In genomic region chr17:17843534-17844261, GRCm38 (mm10) we compare ENCODE assay signal across 12 mouse cellular contexts. TPM values are rescaled to one million over a fixed set of nuclear protein-coding genes. Genes with fewer than 3 reads are reported as not detected.
DNase-seq lines count a peak whose midpoint lies in the region; ATAC-seq and TF ChIP-seq lines count a peak whose summit lies in the region.
"Had no signal": no experiment of that assay in that cellular context is flagged by ENCODE, and none has a peak within 500 bp of the region (broad histone marks: within the 10 kb centered on the region; RNA-seq: fewer than 3 reads in every experiment).

No protein-coding gene starts in this region.

- H3K36me3 ChIP-seq in kidney, embryonic 15.5 days: peaks cover 40% of the 10 kb centered on the region
- H3K36me3 ChIP-seq in ES-E14 (ENCODE audit: control insufficient read depth, insufficient read depth, low read length, poor library complexity, severe bottlenecking): peaks cover 3% of the 10 kb centered on the region; the same call in 1 of the 2 replicates
- H3K36me3 ChIP-seq in forebrain, embryonic 14.5 days (ENCODE audit: control insufficient read depth, insufficient read depth, low read length): peaks cover 25% of the 10 kb centered on the region
- H3K36me3 ChIP-seq in midbrain, embryonic 13.5 days: peaks cover 18% of the 10 kb centered on the region

- no peaks in the 10 kb centered on the region for H3K9me3 ChIP-seq in kidney, embryonic 15.5 days (replicated peaks)
- no peaks in the 10 kb centered on the region for H3K9me3 ChIP-seq in ES-E14 (ENCODE audit: control insufficient read depth, insufficient read depth, low read depth, low read length)
- H3K9me3 ChIP-seq in forebrain, embryonic 14.5 days (replicated peaks; ENCODE audit: control insufficient read depth, low read length): no peaks in the 10 kb centered on the region
- no peaks in the 10 kb centered on the region for H3K9me3 ChIP-seq in midbrain, embryonic 13.5 days
- H3K9me3 ChIP-seq: heart, embryonic 13.5 days had no signal

- no peak for DNase-seq in kidney, adult 8-10 months
- no peak for DNase-seq in ES-E14 (ENCODE audit: low read depth, low spot score)
- DNase-seq in forebrain, embryonic 14.5 days (ENCODE audit: low spot score): no peak
- no peak for DNase-seq in urinary bladder, adult 18-20 months (ENCODE audit: low spot score in 2 of 2)
- no peak for DNase-seq in left cerebral cortex, adult 9 months (ENCODE audit: low spot score in 2 of 2)

- in situ Hi-C loops in ES-E14 (cut with MboI; ENCODE audit: low sequenced_read_pairs in 2 of 2, unreplicated experiment in 2 of 2): no loop called here

- WGBS in kidney, embryonic 15.5 days: 75% methylated on average over 27 of the region's 27 CpGs
- WGBS in forebrain, embryonic 14.5 days: 75% methylated on average over 27 of the region's 27 CpGs
- 81% methylated on average over 27 of the region's 27 CpGs for WGBS in midbrain, embryonic 13.5 days

- H3K4me1 ChIP-seq in kidney, embryonic 15.5 days: peaks cover 7% of the 10 kb centered on the region; the same call in 1 of the 2 replicates
- H3K4me1 ChIP-seq in ES-E14 (ENCODE audit: control insufficient read depth in 2 of 2, insufficient read depth in 2 of 2, low read length in 2 of 2, poor library complexity in 1 of 2): peaks cover 0 to 5% of the 10 kb centered on the region in 2 experiments; a peak in 2 of 4 replicates
- H3K4me1 ChIP-seq in forebrain, embryonic 14.5 days (ENCODE audit: control insufficient read depth, insufficient read depth, low read length): peaks cover 3% of the 10 kb centered on the region
- H3K4me1 ChIP-seq in midbrain, embryonic 13.5 days (replicated peaks): peaks cover 10% of the 10 kb centered on the region

- no peak overlapping the region for H3K27ac ChIP-seq in kidney, embryonic 15.5 days
- H3K27ac ChIP-seq in ES-E14 (ENCODE audit: insufficient read depth, low read depth, low read length, poor library complexity, severe bottlenecking): no peak overlapping the region
- H3K27ac ChIP-seq in forebrain, embryonic 14.5 days (ENCODE audit: low read depth, low read length): no peak overlapping the region
- H3K27ac ChIP-seq in midbrain, embryonic 13.5 days: no peak overlapping the region
- H3K27ac ChIP-seq: heart, embryonic 13.5 days had no signal

- no peak overlapping the region for H3K9ac ChIP-seq in kidney, embryonic 15.5 days
- no peak overlapping the region for H3K9ac ChIP-seq in ES-E14 (ENCODE audit: insufficient read depth, low read depth, low read length, poor library complexity, severe bottlenecking)
- no peak overlapping the region for H3K9ac ChIP-seq in forebrain, embryonic 14.5 days (ENCODE audit: low read length)
- no peak overlapping the region for H3K9ac ChIP-seq in midbrain, embryonic 13.5 days (replicated peaks)
- H3K9ac ChIP-seq: heart, embryonic 13.5 days had no signal

- H3K4me2 ChIP-seq in kidney, embryonic 15.5 days: no peak overlapping the region
- no peak overlapping the region for H3K4me2 ChIP-seq in forebrain, embryonic 14.5 days (ENCODE audit: low read length)
- no peak overlapping the region for H3K4me2 ChIP-seq in midbrain, embryonic 13.5 days (replicated peaks)
- H3K4me2 ChIP-seq: heart, embryonic 13.5 days had no signal

- ATAC-seq in kidney, embryonic 15.5 days (replicated peaks; ENCODE audit: low FRiP score): peak; percentile 37; the same call in 1 of the 2 replicates
- ATAC-seq in forebrain, embryonic 14.5 days: peak; percentile 54
- peak; percentile 62 for ATAC-seq in midbrain, embryonic 13.5 days
- ATAC-seq in inflammation-experienced regulatory T-cells, adult 6 months: no peak

- no peaks in the 10 kb centered on the region for H3K27me3 ChIP-seq in kidney, embryonic 15.5 days
- H3K27me3 ChIP-seq in forebrain, embryonic 14.5 days (replicated peaks; ENCODE audit: control insufficient read depth, insufficient read depth, low read length): no peaks in the 10 kb centered on the region
- no peaks in the 10 kb centered on the region for H3K27me3 ChIP-seq in midbrain, embryonic 13.5 days
- H3K27me3 ChIP-seq: heart, embryonic 13.5 days had no signal

- H3K4me3 ChIP-seq in kidney, embryonic 15.5 days (replicated peaks): no peak overlapping the region
- H3K4me3 ChIP-seq in ES-E14 (ENCODE audit: insufficient read depth in 1 of 2, low read depth in 1 of 2, low read length in 2 of 2, poor library complexity in 1 of 2, severe bottlenecking in 1 of 2): peak overlapping the region; percentile 22 to 35; a peak in 3 of 4 replicates
- H3K4me3 ChIP-seq in forebrain, embryonic 14.5 days (ENCODE audit: low read depth, low read length): no peak overlapping the region
- no peak overlapping the region for H3K4me3 ChIP-seq in midbrain, embryonic 13.5 days (replicated peaks)
- H3K4me3 ChIP-seq: heart, embryonic 13.5 days had no signal

TF ChIP-seq in ES-E14, 5 proteins besides CTCF, POLR2A, EP300 and RAD21:
- TF ChIP-seq ZNF384 (IDR thresholded peaks at IDR 0.05; ENCODE audit: low read depth, low read length) (no peak), ZC3H11A (IDR thresholded peaks at IDR 0.05; ENCODE audit: borderline replicate concordance, low read depth, low read length) (no peak), MAFK (IDR thresholded peaks at IDR 0.05; ENCODE audit: insufficient read depth, low read depth, low read length) (no peak), HCFC1 (IDR thresholded peaks at IDR 0.05; ENCODE audit: borderline replicate concordance, insufficient read depth, low read length) (no peak), CHD2 (IDR thresholded peaks at IDR 0.05; ENCODE audit: low read depth, low read length) (no peak)

RNA-seq across cellular contexts. Expression of gene Has1, which starts 11.3 kb away (rescaled TPM):
- polyA plus RNA-seq in kidney, embryonic 15.5 days (2015; fragmentation: Nextera tagmentation; extraction: Ambion mirVana): 0.88 and 1.1 TPM in 2 replicates
- total RNA-seq in ES-E14 (2012; rRNA removed): 0.22 and 0.37 TPM in 2 replicates
- 0.39 and 0.53 TPM in 2 replicates for polyA plus RNA-seq in forebrain, embryonic 14.5 days (2014; fragmentation: Nextera tagmentation; extraction: Ambion mirVana)
- 0.88 and 1.1 TPM in 2 replicates for polyA plus RNA-seq in midbrain, embryonic 13.5 days (2015; fragmentation: Nextera tagmentation; extraction: Ambion mirVana)
- under 1 TPM in 1 of 3 experiments, not detected in 2; 0.12 TPM for polyA plus RNA-seq in inflammation-experienced regulatory T-cells, adult 6 months (2017; shearing (Covaris generic))
- total RNA-seq: MEL had no signal

RNA-seq across cellular contexts. Expression of gene Spaca6, which starts 16.7 kb away (rescaled TPM):
- polyA plus RNA-seq in kidney, embryonic 15.5 days (2015; fragmentation: Nextera tagmentation; extraction: Ambion mirVana): 37.3 and 37.7 TPM in 2 replicates
- total RNA-seq in ES-E14 (2012; rRNA removed): 12.7 and 16.6 TPM in 2 replicates
- polyA plus RNA-seq in forebrain, embryonic 14.5 days (2014; fragmentation: Nextera tagmentation; extraction: Ambion mirVana): 5.6 and 10.9 TPM in 2 replicates
- polyA plus RNA-seq in midbrain, embryonic 13.5 days (2015; fragmentation: Nextera tagmentation; extraction: Ambion mirVana): 39.4 and 41.2 TPM in 2 replicates
- 10 to 100 TPM in 2 of 3 experiments, 1 to 10 TPM in 1; 2.4 to 13.5 (median 12.6) TPM for polyA plus RNA-seq in inflammation-experienced regulatory T-cells, adult 6 months (2017; shearing (Covaris generic))

RNA-seq across cellular contexts. Expression of gene Fpr1, which starts 40.0 kb away (rescaled TPM):
- polyA plus RNA-seq in kidney, embryonic 15.5 days (2015; fragmentation: Nextera tagmentation; extraction: Ambion mirVana): 0.32 and 0.73 TPM in 2 replicates
- not detected in 2 replicates for total RNA-seq in ES-E14 (2012; rRNA removed)
- not detected in 2 replicates for polyA plus RNA-seq in forebrain, embryonic 14.5 days (2014; fragmentation: Nextera tagmentation; extraction: Ambion mirVana)
- polyA plus RNA-seq in midbrain, embryonic 13.5 days (2015; fragmentation: Nextera tagmentation; extraction: Ambion mirVana): 0.16 TPM in 1 of 2 replicates, not detected in the other
- under 1 TPM in 1 of 3 experiments, not detected in 2; 0.72 TPM for polyA plus RNA-seq in inflammation-experienced regulatory T-cells, adult 6 months (2017; shearing (Covaris generic))
- total RNA-seq: left cerebral cortex, postnatal 10 days; MEL had no signal

RNA-seq across cellular contexts. Expression of gene Fpr2, which starts 43.9 kb away (rescaled TPM):
- 0.60 and 0.73 TPM in 2 replicates for polyA plus RNA-seq in kidney, embryonic 15.5 days (2015; fragmentation: Nextera tagmentation; extraction: Ambion mirVana)
- not detected in 2 replicates for total RNA-seq in ES-E14 (2012; rRNA removed)
- polyA plus RNA-seq in forebrain, embryonic 14.5 days (2014; fragmentation: Nextera tagmentation; extraction: Ambion mirVana): not detected in 2 replicates
- not detected in 2 replicates for polyA plus RNA-seq in midbrain, embryonic 13.5 days (2015; fragmentation: Nextera tagmentation; extraction: Ambion mirVana)
- under 1 TPM in 2 of 3 experiments, not detected in 1; 0.34 to 0.64 TPM for polyA plus RNA-seq in inflammation-experienced regulatory T-cells, adult 6 months (2017; shearing (Covaris generic))
- total RNA-seq: left cerebral cortex, postnatal 10 days; MEL had no signal
- polyA plus RNA-seq: heart, embryonic 13.5 days had no signal

RNA-seq across cellular contexts. Expression of gene Fpr3, which starts 44.0 kb away (rescaled TPM):
- polyA plus RNA-seq in kidney, embryonic 15.5 days (2015; fragmentation: Nextera tagmentation; extraction: Ambion mirVana): not detected in 2 replicates
- total RNA-seq in ES-E14 (2012; rRNA removed): not detected in 2 replicates
- not detected in 2 replicates for polyA plus RNA-seq in forebrain, embryonic 14.5 days (2014; fragmentation: Nextera tagmentation; extraction: Ambion mirVana)
- not detected in 2 replicates for polyA plus RNA-seq in midbrain, embryonic 13.5 days (2015; fragmentation: Nextera tagmentation; extraction: Ambion mirVana)
- polyA plus RNA-seq in inflammation-experienced regulatory T-cells, adult 6 months (2017; shearing (Covaris generic)): not detected
- total RNA-seq: left cerebral cortex, postnatal 10 days; MEL had no signal
- polyA plus RNA-seq: heart, embryonic 13.5 days; spleen, adult 2 months had no signal

Comparison
In these comparisons a context has a peak if more than half of its experiments do, and no peak if none do; other contexts are left out.
1. H3K4me3 ChIP-seq: peak in ES-E14 (2 of 2); none in kidney, embryonic 15.5 days (single experiment), forebrain, embryonic 14.5 days (single experiment) and midbrain, embryonic 13.5 days (single experiment).